Comparison of ENCODE assay signal across 10 mouse cellular contexts in genomic region chr13:71962661-71963355, GRCm38 (mm10). TPM values are rescaled to one million over a fixed set of nuclear protein-coding genes. Genes with fewer than 3 reads are reported as not detected.
DNase-seq lines count a peak whose midpoint lies in the region; ATAC-seq and TF ChIP-seq lines count a peak whose summit lies in the region.
"Had no signal": no experiment of that assay in that cellular context is flagged by ENCODE, and none has a peak within 500 bp of the region (broad histone marks: within the 10 kb centered on the region; RNA-seq: fewer than 3 reads in every experiment).

No protein-coding gene starts in this region.

- no peak for TF ChIP-seq CTCF in heart, adult 2 months (IDR thresholded peaks at IDR 0.05)

- H3K36me3 ChIP-seq in heart, adult 2 months (ENCODE audit: control insufficient read depth, insufficient read depth, low read length): no peaks in the 10 kb centered on the region

- TF ChIP-seq EP300 in heart, adult 2 months (IDR thresholded peaks at IDR 0.05; ENCODE audit: insufficient read depth, low read depth, low read length): no peak

- no peaks in the 10 kb centered on the region for H3K4me1 ChIP-seq in heart, adult 2 months (ENCODE audit: control insufficient read depth, insufficient read depth, low read length)

- whole genome bisulfite sequencing in heart, adult 2 months: 1% methylated on average over 55 of the region's 55 CpGs

- intact Hi-C loops in heart, adult 2 months (cut with DNase I): loop anchor here (5.0 kb wide), 1 partner anchor 674 kb away; no protein-coding TSS in a partner anchor
- intact Hi-C loops in heart, postnatal 25 days (cut with DNase I): loop anchor here (2.0 kb wide), 1 partner anchor 662 kb away; no protein-coding TSS in a partner anchor
- intact Hi-C loops in left cerebral cortex, postnatal 14 days (cut with DNase I): loop anchor here (5.0 kb wide), 1 partner anchor 664 kb away; the partner anchor contains the start of gene Irx2

- peak; percentile 27 to 40 for DNase-seq in heart, adult 2 months
- no peak for DNase-seq in heart, postnatal 25 days (ENCODE audit: low spot score)
- DNase-seq in embryo, embryonic 10.5 days (ENCODE audit: low spot score): peak; percentile 65
- DNase-seq in heart, postnatal 4 days: peak; percentile 26
- DNase-seq in gastrocnemius, adult 18-20 months (ENCODE audit: low spot score): no peak
- no peak for DNase-seq in left cerebral cortex, postnatal 14 days (ENCODE audit: low spot score in 2 of 2)
- no peak for DNase-seq in layer of hippocampus, adult 9-10 months (ENCODE audit: low spot score)

- TF ChIP-seq POLR2A in heart, adult 2 months (IDR thresholded peaks at IDR 0.05; ENCODE audit: insufficient read depth, low read depth, low read length): no peak

- peak overlapping the region; percentile 36 for H3K27ac ChIP-seq in heart, adult 2 months

- peak overlapping the region; percentile 66 for H3K9ac ChIP-seq in heart, adult 2 months (ENCODE audit: low read depth, low read length)

- H3K4me3 ChIP-seq in heart, adult 2 months: peak overlapping the region; percentile 36

- ATAC-seq in megakaryocyte progenitor cell, adult 5-6 weeks (replicated peaks; ENCODE audit: poor library complexity): peak; percentile 30; the same call in 1 of the 2 replicates

- H3K79me2 ChIP-seq in heart, adult 2 months (replicated peaks; ENCODE audit: control insufficient read depth, insufficient read depth, low read length): no peaks in the 10 kb centered on the region

- H3K27me3 ChIP-seq in heart, adult 2 months (ENCODE audit: control insufficient read depth, insufficient read depth, low read length): peaks cover 10% of the 10 kb centered on the region; the same call in 1 of the 2 replicates
- H3K27me3 ChIP-seq: CH12.LX had no signal

RNA-seq across cellular contexts. Expression of gene Irx1, which starts 0.7 kb away (rescaled TPM):
- total RNA-seq in heart, adult 2 months (2021): 1 to 10 TPM; 5.2 to 6.9 TPM
- 5.6 and 7.1 TPM in 2 replicates for polyA plus RNA-seq in heart, adult 2 months (2012; rRNA removed)
- 1 to 10 TPM; 4.8 to 6.3 TPM for total RNA-seq in heart, postnatal 25 days (2021)
- total RNA-seq in heart, postnatal 4 days (2021): 10 to 100 TPM; 10.2 to 12.4 TPM
- not detected in 2 replicates for total RNA-seq in megakaryocyte progenitor cell, adult 5-6 weeks (2015)
- not detected in 2 replicates for total RNA-seq in megakaryocyte progenitor cell, adult 5-6 weeks (2017)
- total RNA-seq in gastrocnemius, adult 18-20 months (2021): not detected
- total RNA-seq in left cerebral cortex, postnatal 14 days (2021): 1 to 10 TPM in 1 of 2 experiments, under 1 TPM in 1; 0.68 to 1.2 TPM
- total RNA-seq: CH12.LX had no signal
- polyA plus RNA-seq: spleen, adult 2 months had no signal

Comparison
In these comparisons a context has a peak if more than half of its experiments do, and no peak if none do; other contexts are left out.
1. DNase-seq: peak in heart, adult 2 months (2 of 2), embryo, embryonic 10.5 days (single experiment) and heart, postnatal 4 days (single experiment); none in heart, postnatal 25 days (single experiment), gastrocnemius, adult 18-20 months (single experiment), left cerebral cortex, postnatal 14 days (0 of 2) and layer of hippocampus, adult 9-10 months (single experiment).